Mouse (Mus musculus) WW6 (cell line): ENCODE measurements at regions not wholly inside any gene's neighbourhood (a gene's known extent, or its start where the extent isn't known, plus 50 kb on each side); places are given as distances from the start of the nearest gene placed in this dataset.

Experiments
- DNase-seq: peaks from one replicate; pipeline ENCODE4 v3.0.0-alpha.2; 2013; ENCODE audit warnings: low read depth, low spot score

- no peak for DNase-seq
Measured at GRCm38 (mm10) chr15:60762071-60762470, 91.5 kb downstream of the Fam84b start.

- DNase-seq: peak; percentile 9
Measured at GRCm38 (mm10) chr15:60760015-60760437, 93.6 kb downstream of the Fam84b start.

GRCm38 (mm10) chr15:60754246-60754645 is 99.3 kb downstream of the Fam84b start:
- no peak for DNase-seq

- DNase-seq: no peak
Measured at GRCm38 (mm10) chr15:60739598-60739997, 114.0 kb downstream of the Fam84b start.

GRCm38 (mm10) chr15:60738258-60738657 is 115.3 kb downstream of the Fam84b start:
- DNase-seq: no peak

- DNase-seq: no peak
Measured at GRCm38 (mm10) chr15:60732416-60732815, 121.2 kb downstream of the Fam84b start.

GRCm38 (mm10) chr15:60728754-60729153 is 124.8 kb downstream of the Fam84b start:
- DNase-seq: no peak

- no peak for DNase-seq
Measured at GRCm38 (mm10) chr15:60728337-60728736, 125.2 kb downstream of the Fam84b start.

GRCm38 (mm10) chr15:60719332-60719731 is 134.2 kb downstream of the Fam84b start:
- no peak for DNase-seq

GRCm38 (mm10) chr15:60708678-60709077 is 144.9 kb downstream of the Fam84b start:
- DNase-seq: no peak

GRCm38 (mm10) chr15:60706009-60706408 is 147.6 kb downstream of the Fam84b start:
- no peak for DNase-seq

GRCm38 (mm10) chr15:60701273-60701672 is 152.3 kb downstream of the Fam84b start:
- DNase-seq: no peak

- no peak for DNase-seq
Measured at GRCm38 (mm10) chr15:60694746-60695145, 158.8 kb downstream of the Fam84b start.

- peak; percentile 16 for DNase-seq
Measured at GRCm38 (mm10) chr15:60693751-60694500, 159.7 kb downstream of the Fam84b start.

GRCm38 (mm10) chr15:60692718-60693597 is 160.6 kb downstream of the Fam84b start:
- DNase-seq: no peak

- no peak for DNase-seq
Measured at GRCm38 (mm10) chr15:60692149-60692548, 161.4 kb downstream of the Fam84b start.

GRCm38 (mm10) chr15:60677397-60677796 is 176.2 kb downstream of the Fam84b start:
- no peak for DNase-seq

GRCm38 (mm10) chr15:60657572-60657971 is 196.0 kb downstream of the Fam84b start:
- no peak for DNase-seq

- DNase-seq: no peak
Measured at GRCm38 (mm10) chr15:60655113-60655512, 198.5 kb downstream of the Fam84b start.

- DNase-seq: no peak
Measured at GRCm38 (mm10) chr15:60649252-60649651, 204.3 kb downstream of the Fam84b start.

- DNase-seq: no peak
Measured at GRCm38 (mm10) chr15:60641770-60642169, 211.8 kb downstream of the Fam84b start.

GRCm38 (mm10) chr15:60633457-60633850 is 220.1 kb downstream of the Fam84b start:
- DNase-seq: no peak
